Mouse (Mus musculus): ENCODE results near the gene Ms4a4c. TPM values are rescaled to one million over a fixed set of nuclear protein-coding genes. Genes with fewer than 3 reads are reported as not detected.
"Not testable (repeated sequence)": the region's sequence is repeated elsewhere in the genome, so short reads cannot be mapped to it uniquely, and the experiment has no call there.

Ms4a4c gene
- total RNA-seq, 2 experiments from 2014 or later = 15.8 to 17.5 TPM

DNA sequence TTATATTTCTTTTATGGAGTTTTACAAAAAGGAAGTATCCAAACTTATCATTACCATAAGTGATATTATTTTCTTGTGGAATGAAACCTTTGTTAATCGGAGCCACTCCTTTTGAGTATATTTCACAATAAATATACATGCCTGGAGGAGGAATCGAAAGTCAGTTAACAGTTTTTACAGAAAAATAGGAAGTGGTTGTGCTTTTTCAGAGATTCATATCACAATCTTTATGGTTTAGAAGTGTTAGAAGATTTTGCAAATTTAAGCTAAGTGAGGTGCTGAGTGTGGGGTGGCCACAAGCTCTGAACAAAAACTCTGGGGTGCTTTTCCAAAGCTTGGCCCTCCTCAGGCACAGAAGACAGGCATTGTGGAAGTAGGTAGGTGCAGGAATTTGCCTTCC lies 42.7 kb downstream of the Ms4a4c start:
- ATAC-seq (replicated peaks; ENCODE audit: poor library complexity) = peak; percentile 66

DNA sequence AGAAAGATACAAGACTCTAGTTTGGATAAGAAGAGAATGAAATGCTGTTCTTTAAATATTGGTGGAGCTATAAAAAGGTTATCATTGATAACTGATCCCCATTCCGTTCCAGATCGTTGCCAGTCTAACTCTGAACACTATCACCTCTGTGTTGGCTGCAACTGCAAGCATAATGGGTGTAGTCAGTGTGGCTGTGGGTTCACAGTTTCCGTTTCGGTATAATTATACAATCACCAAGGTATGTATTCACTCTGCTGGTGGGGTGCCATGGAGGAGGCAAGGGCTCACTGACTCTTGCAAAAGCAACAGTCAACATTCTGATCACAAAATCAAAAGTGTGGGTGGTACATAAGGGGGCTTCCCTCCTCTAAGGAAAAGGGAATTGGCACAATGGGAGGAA lies 54.5 kb downstream of the Ms4a4c start:
- ATAC-seq (replicated peaks; ENCODE audit: poor library complexity) = not testable (repeated sequence)

- peak; percentile 94 for ATAC-seq (replicated peaks; ENCODE audit: poor library complexity)
These were observed 60.2 kb downstream of the Ms4a4c start for GRCm38 (mm10) chr19:11464795-11465194.

- no peak for ATAC-seq (replicated peaks; ENCODE audit: poor library complexity)
These were observed 61.9 kb downstream of the Ms4a4c start for GRCm38 (mm10) chr19:11466471-11466870.

GRCm38 (mm10) chr19:11468361-11468760 lies 63.8 kb downstream of the Ms4a4c start:
- ATAC-seq (replicated peaks; ENCODE audit: poor library complexity) = 0 out of 2 replicates have a peak, but pooled peaks have one; percentile 24

DNA sequence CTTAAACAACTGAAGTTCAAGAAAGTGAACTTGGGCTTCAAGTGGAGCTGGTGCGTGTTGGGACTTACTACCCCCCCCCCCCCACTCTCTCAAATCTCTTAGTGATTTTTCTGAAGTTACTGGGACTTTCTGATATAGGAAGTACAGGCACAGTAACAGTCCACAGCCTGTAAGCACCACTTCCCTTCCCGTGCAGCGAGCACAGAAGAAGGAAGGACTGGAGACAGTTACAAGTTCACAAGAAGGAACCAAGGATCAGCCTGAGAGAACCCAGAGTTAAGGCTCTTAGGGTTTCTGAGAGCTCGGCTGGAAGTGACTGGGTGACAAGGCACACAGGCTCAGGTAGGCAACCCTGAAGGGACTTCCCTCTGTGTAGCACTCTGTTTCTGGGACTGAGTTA lies 64.6 kb downstream of the Ms4a4c start, which contains the start of gene Ms4a6c:
Ms4a6c (plus strand) TSS at position 152 of the 400 bp plus-strand sequence.
- peak; percentile 75 for ATAC-seq (replicated peaks; ENCODE audit: poor library complexity)

Other genes with a start within 250 kb of the Ms4a4c start
- not detected in 2 replicates for gene 1700025F22Rik, start 239.4 kb upstream of the Ms4a4c start, total RNA-seq (2015)
- gene 1700025F22Rik, start 239.4 kb upstream of the Ms4a4c start, total RNA-seq (2017) = not detected in 2 replicates
- not detected in 2 replicates for gene Ms4a13, start 208.0 kb upstream of the Ms4a4c start, total RNA-seq (2015)
- not detected in 2 replicates for gene Ms4a13, start 208.0 kb upstream of the Ms4a4c start, total RNA-seq (2017)
- gene Ms4a12, start 172.3 kb upstream of the Ms4a4c start, total RNA-seq (2015) = not detected in 2 replicates
- not detected in 2 replicates for gene Ms4a12, start 172.3 kb upstream of the Ms4a4c start, total RNA-seq (2017)
- gene Ms4a1, start 138.5 kb upstream of the Ms4a4c start, total RNA-seq (2015) = not detected in 2 replicates
- not detected in 2 replicates for gene Ms4a1, start 138.5 kb upstream of the Ms4a4c start, total RNA-seq (2017)
- gene Ms4a5, start 120.9 kb upstream of the Ms4a4c start, total RNA-seq (2015) = not detected in 2 replicates
- not detected in 2 replicates for gene Ms4a5, start 120.9 kb upstream of the Ms4a4c start, total RNA-seq (2017)
- gene Ms4a14, start 90.3 kb upstream of the Ms4a4c start, total RNA-seq (2015) = not detected in 2 replicates
- not detected in 2 replicates for gene Ms4a14, start 90.3 kb upstream of the Ms4a4c start, total RNA-seq (2017)
- gene Ms4a7, start 68.6 kb upstream of the Ms4a4c start, total RNA-seq (2015) = not detected in 2 replicates
- 0.64 TPM in 1 of 2 replicates, not detected in the other for gene Ms4a7, start 68.6 kb upstream of the Ms4a4c start, total RNA-seq (2017)
- 0.49 TPM in 1 of 2 replicates, not detected in the other for gene Ms4a4a, start 29.2 kb upstream of the Ms4a4c start, total RNA-seq (2015)
- not detected in 2 replicates for gene Ms4a4a, start 29.2 kb upstream of the Ms4a4c start, total RNA-seq (2017)
- gene Ms4a4b, start 38.8 kb downstream of the Ms4a4c start, total RNA-seq (2015) = 4.8 and 5.3 TPM in 2 replicates
- 0.88 and 1.00 TPM in 2 replicates for gene Ms4a4b, start 38.8 kb downstream of the Ms4a4c start, total RNA-seq (2017)
- gene Ms4a6c, start 64.6 kb downstream of the Ms4a4c start, total RNA-seq (2015) = 181 and 238 TPM in 2 replicates
- 142 and 174 TPM in 2 replicates for gene Ms4a6c, start 64.6 kb downstream of the Ms4a4c start, total RNA-seq (2017)
- 0.67 and 2.5 TPM in 2 replicates for gene Gm8369, start 81.2 kb downstream of the Ms4a4c start, total RNA-seq (2015)
- gene Gm8369, start 81.2 kb downstream of the Ms4a4c start, total RNA-seq (2017) = 1.2 and 1.3 TPM in 2 replicates
- gene Ms4a6b, start 111.7 kb downstream of the Ms4a4c start, total RNA-seq (2015) = 44.8 and 47.0 TPM in 2 replicates
- gene Ms4a6b, start 111.7 kb downstream of the Ms4a4c start, total RNA-seq (2017) = 19.8 and 24.4 TPM in 2 replicates
- not detected in 2 replicates for gene Ms4a4d, start 132.0 kb downstream of the Ms4a4c start, total RNA-seq (2015)
- not detected in 2 replicates for gene Ms4a4d, start 132.0 kb downstream of the Ms4a4c start, total RNA-seq (2017)
- gene Ms4a6d, start 200.1 kb downstream of the Ms4a4c start, total RNA-seq (2015) = 5.1 and 5.9 TPM in 2 replicates
- 3.0 and 4.2 TPM in 2 replicates for gene Ms4a6d, start 200.1 kb downstream of the Ms4a4c start, total RNA-seq (2017)
- gene Ms4a2, start 218.9 kb downstream of the Ms4a4c start, total RNA-seq (2015) = 18.2 and 21.8 TPM in 2 replicates
- gene Ms4a2, start 218.9 kb downstream of the Ms4a4c start, total RNA-seq (2017) = 17.5 and 20.2 TPM in 2 replicates
- gene Ms4a3, start 236.1 kb downstream of the Ms4a4c start, total RNA-seq (2015) = 1,524 and 1,660 TPM in 2 replicates
- gene Ms4a3, start 236.1 kb downstream of the Ms4a4c start, total RNA-seq (2017) = 866 and 1,151 TPM in 2 replicates

All from megakaryocyte progenitor cell, adult 5-6 weeks (primary cell).